Mouse (Mus musculus): Measurements from ENCODE around the gene Aggf1. TPM values are rescaled to one million over a fixed set of nuclear protein-coding genes. Genes with fewer than 3 reads are reported as not detected.

Gene Aggf1
- polyA plus RNA-seq, 1 experiment from 2014 or later, result 34.0 TPM

DNA sequence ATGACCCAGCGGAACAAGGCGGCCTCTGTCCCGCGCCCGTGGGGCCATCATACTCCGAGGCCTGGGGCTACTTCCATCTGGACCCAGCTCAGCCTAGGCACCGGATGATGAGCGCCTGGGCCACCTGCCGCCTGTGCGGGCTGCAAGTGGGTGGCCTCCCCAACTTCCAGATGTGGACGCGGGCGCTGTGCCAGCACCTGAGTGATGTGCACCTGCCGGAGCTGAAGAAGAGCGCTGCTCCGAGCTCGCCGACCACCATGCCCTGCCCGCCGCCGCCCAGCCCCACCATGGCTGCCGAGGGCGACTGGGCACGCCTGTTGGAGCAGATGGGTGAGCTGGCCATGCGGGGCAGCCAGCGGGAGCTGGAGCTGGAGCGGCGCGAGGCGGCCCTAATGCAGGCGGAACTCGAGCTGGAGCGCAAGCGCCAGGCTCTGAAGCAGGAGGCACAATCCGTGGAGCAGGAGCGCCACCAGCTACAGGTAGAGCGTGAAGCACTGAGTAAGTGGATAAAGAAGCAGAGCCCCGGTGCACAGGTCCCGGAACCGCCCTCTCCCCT is 39.0 kb downstream of the Aggf1 start:
- no peak overlapping the region for H3K4me2 ChIP-seq (replicated peaks; ENCODE audit: low read depth, low read length)
- peaks cover 55% of the 10 kb centered on the region for H3K36me3 ChIP-seq (ENCODE audit: insufficient read depth, low read length)

DNA sequence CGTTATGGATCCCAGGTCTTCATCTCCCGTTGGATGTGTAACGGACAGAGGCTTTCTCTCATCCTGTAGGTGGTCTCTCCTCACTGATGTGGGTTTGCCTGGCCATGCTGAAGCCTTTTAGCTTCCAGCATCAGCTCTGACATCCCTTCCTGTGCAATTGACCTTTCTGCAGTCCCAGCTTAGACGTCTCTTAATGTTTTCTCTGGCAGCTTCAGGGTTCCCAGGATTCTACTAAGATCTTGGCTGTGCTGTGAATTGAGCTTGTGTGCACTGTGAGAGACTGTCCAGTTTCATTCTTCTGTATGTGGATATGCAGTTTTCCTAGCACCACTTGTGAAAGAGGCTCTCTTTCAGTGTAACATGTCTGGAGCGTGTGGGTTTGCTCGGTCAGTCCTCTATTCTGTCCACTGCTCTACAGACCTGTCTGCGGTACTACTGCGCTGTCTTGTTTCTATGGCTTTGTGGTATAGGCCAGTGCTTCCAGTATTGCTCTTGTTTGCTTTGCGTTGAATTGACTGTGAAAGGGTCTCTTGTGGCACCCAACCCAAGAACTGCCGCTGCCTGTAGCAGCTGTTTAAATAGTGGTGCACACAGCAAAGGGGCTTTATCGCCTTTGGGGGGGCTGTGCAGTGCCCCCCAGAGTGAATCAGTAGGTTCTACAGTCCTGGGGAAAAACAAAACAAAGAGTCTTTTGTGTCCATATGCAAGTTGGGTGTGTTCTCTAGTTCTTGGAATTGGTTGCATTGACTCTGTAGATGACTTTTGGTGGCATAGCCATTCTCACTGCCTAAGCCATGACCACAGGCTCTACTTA is 42.9 kb downstream of the Aggf1 start:
- no peaks in the 10 kb centered on the region for H3K27me3 ChIP-seq (ENCODE audit: insufficient read depth, low read length)
- H3K36me3 ChIP-seq (ENCODE audit: insufficient read depth, low read length), result peaks cover 32% of the 10 kb centered on the region
- no peak overlapping the region for H3K9ac ChIP-seq (replicated peaks; ENCODE audit: low read length)
- peaks cover 7% of the 10 kb centered on the region; the same call in 1 of the 2 replicates for H3K9me3 ChIP-seq (ENCODE audit: low read length)
- 84% methylated on average over 11 of the region's 11 CpGs for WGBS
- no peak overlapping the region for H3K4me3 ChIP-seq (ENCODE audit: low read length)
- H3K4me2 ChIP-seq (replicated peaks; ENCODE audit: low read depth, low read length), result no peak overlapping the region
- H3K4me1 ChIP-seq (ENCODE audit: insufficient read depth, low read length), result peaks cover 35% of the 10 kb centered on the region
- no peak for ATAC-seq (ENCODE audit: low FRiP score, low TSS enrichment)
- H3K27ac ChIP-seq (ENCODE audit: low read length), result no peak overlapping the region

More for the DNA sequence above, 39.0 kb downstream of the Aggf1 start:
- peaks cover 7% of the 10 kb centered on the region; the same call in 1 of the 2 replicates for H3K9me3 ChIP-seq (ENCODE audit: low read length)
- 73% methylated on average over 40 of the region's 40 CpGs for WGBS
- H3K27ac ChIP-seq (ENCODE audit: low read length), result no peak overlapping the region
- no peak overlapping the region for H3K4me3 ChIP-seq (ENCODE audit: low read length)
- H3K27me3 ChIP-seq (ENCODE audit: insufficient read depth, low read length), result no peaks in the 10 kb centered on the region
- H3K4me1 ChIP-seq (ENCODE audit: insufficient read depth, low read length), result peaks cover 8% of the 10 kb centered on the region; the same call in 1 of the 2 replicates
- ATAC-seq (ENCODE audit: low FRiP score, low TSS enrichment), result peak; percentile 43
- H3K9ac ChIP-seq (replicated peaks; ENCODE audit: low read length), result no peak overlapping the region

DNA sequence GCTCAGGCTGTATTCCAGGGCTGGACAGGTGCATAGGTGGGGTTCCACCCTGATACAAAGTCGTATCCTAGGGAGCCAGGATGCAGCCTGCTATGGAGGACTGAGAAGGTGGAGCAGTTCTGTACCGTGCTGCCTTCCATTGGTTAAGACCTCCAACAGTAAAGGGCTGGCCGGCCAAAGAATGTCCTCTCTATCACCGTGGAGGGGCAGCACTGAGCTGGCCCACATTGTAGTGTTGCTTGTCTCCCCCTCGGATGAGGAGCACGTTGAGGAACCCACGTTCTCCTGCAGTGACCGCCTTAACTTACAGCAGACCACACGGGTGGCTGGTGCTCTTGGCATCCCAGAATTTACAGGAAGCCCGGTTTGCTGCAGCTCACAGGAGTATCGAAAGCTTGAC is 44.6 kb downstream of the Aggf1 start:
- Histone ChIP-seq H3K4me2 (replicated peaks; ENCODE audit: low read depth, low read length) (no peak overlapping the region), H3K4me3 (ENCODE audit: low read length) (no peak overlapping the region), H3K36me3 (ENCODE audit: insufficient read depth, low read length) (peaks cover 20% of the 10 kb centered on the region; the same call in 1 of the 2 replicates), H3K27me3 (ENCODE audit: insufficient read depth, low read length) (no peaks in the 10 kb centered on the region), H3K9ac (replicated peaks; ENCODE audit: low read length) (no peak overlapping the region), H3K4me1 (ENCODE audit: insufficient read depth, low read length) (peaks cover 44% of the 10 kb centered on the region), H3K9me3 (ENCODE audit: low read length) (peaks cover 7% of the 10 kb centered on the region; the same call in 1 of the 2 replicates), H3K27ac (ENCODE audit: low read length) (no peak overlapping the region)
- 59% methylated on average over 11 of the region's 11 CpGs for WGBS
- ATAC-seq (ENCODE audit: low FRiP score, low TSS enrichment), result no peak

DNA sequence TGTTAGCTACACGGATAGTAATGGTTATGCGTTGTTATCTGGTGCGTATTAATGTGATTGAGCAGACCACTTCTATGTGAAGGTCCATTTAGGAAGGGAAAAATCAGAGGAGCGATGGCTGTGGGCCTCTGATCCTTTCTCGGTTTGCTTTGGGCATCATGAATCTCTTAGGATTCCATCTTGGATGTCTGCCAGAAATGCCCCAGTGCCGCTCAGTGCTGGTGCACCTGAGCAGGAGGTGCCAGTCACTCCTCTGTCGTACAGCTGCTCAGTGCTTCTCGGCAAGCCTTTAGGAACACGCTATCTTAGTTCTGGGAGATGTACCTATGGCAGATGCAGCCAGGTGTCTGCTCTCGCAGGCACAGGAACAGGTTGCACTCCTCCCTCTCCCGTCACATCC is 46.4 kb downstream of the Aggf1 start:
- peaks cover 4% of the 10 kb centered on the region; the same call in 1 of the 2 replicates for H3K36me3 ChIP-seq (ENCODE audit: insufficient read depth, low read length)
- 75% methylated on average over 11 of the region's 11 CpGs for WGBS

DNA sequence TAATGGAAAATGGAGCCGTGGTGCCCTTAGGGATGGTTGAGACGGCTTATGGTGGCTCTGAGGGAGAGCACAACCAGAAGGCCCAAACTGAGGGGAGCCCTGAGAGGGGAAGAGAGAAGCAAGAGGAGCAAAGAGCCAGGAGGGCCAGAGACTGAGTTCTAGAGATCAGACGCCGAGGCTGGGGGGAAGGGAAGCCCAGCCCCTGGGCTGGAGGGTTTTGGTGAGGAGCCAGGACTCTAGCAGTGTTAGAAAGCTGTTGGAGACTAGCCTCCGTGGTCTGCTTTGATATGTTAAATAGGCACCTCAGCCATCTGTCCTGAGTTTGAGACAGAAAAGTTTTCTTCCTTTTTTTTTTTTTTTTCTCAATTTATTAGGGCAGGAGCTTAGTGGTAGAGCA is 47.8 kb downstream of the Aggf1 start:
- peak overlapping the region; percentile 74 for H3K4me2 ChIP-seq (replicated peaks; ENCODE audit: low read depth, low read length)
- peaks cover 4% of the 10 kb centered on the region; the same call in 1 of the 2 replicates for H3K36me3 ChIP-seq (ENCODE audit: insufficient read depth, low read length)
- no peaks in the 10 kb centered on the region for H3K9me3 ChIP-seq (ENCODE audit: low read length)
- peak overlapping the region; percentile 100 for H3K27ac ChIP-seq (ENCODE audit: low read length)
- peaks cover 48% of the 10 kb centered on the region for H3K4me1 ChIP-seq (ENCODE audit: insufficient read depth, low read length)
- WGBS, result 7% methylated on average over 5 of the region's 5 CpGs
- no peak for ATAC-seq (ENCODE audit: low FRiP score, low TSS enrichment)
- peak overlapping the region; percentile 98 for H3K9ac ChIP-seq (replicated peaks; ENCODE audit: low read length)
- peak overlapping the region; percentile 85 for H3K4me3 ChIP-seq (ENCODE audit: low read length)
- H3K27me3 ChIP-seq (ENCODE audit: insufficient read depth, low read length), result no peaks in the 10 kb centered on the region

More for the DNA sequence above, 46.4 kb downstream of the Aggf1 start:
- H3K4me1 ChIP-seq (ENCODE audit: insufficient read depth, low read length), result peaks cover 44% of the 10 kb centered on the region
- H3K9me3 ChIP-seq (ENCODE audit: low read length), result peaks cover 4% of the 10 kb centered on the region; the same call in 1 of the 2 replicates
- H3K4me2 ChIP-seq (replicated peaks; ENCODE audit: low read depth, low read length), result peak overlapping the region; percentile 74
- H3K4me3 ChIP-seq (ENCODE audit: low read length), result no peak overlapping the region
- H3K9ac ChIP-seq (replicated peaks; ENCODE audit: low read length), result peak overlapping the region; percentile 12; the same call in 1 of the 2 replicates
- H3K27ac ChIP-seq (ENCODE audit: low read length), result peak overlapping the region; percentile 9; the same call in 1 of the 2 replicates
- ATAC-seq (ENCODE audit: low FRiP score, low TSS enrichment), result no peak
- no peaks in the 10 kb centered on the region for H3K27me3 ChIP-seq (ENCODE audit: insufficient read depth, low read length)

DNA sequence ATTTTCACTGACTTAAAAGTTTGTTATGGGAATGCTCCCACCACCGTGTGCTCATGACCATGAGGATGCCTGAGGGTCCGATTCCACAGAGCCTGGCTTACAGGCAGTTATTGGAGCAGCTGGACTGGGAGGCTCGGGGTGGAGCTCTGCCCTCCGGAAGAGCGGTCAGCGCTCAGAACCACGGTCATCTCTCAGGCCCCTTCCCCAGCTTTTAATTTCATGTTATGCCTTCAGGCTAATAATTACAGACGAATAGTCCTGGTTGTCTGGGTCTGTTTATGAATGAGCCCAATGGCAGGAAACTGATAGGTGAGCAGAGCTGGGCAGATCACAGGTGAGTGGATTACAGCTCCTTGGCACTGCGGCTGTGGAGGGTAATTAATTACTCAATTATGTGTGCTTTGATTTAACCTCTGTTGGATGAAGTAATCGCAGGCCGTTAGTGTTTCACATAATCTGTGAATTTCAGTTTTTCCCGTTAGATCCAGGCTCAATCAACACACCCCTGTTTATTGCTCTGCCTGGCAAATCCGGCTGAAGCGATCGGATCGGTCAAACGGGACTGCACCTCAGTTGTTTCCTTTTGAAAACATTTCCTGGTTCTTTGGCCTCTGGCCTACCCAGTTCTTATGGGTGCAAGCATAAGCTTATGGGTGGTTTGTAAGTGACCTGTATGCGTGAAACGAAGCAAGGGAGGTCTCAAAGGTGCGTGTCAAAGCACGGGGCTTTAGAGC is 48.4 kb downstream of the Aggf1 start:
- Histone ChIP-seq H3K4me1 (ENCODE audit: insufficient read depth, low read length) (peaks cover 45% of the 10 kb centered on the region), H3K9me3 (ENCODE audit: low read length) (no peaks in the 10 kb centered on the region), H3K27me3 (ENCODE audit: insufficient read depth, low read length) (no peaks in the 10 kb centered on the region), H3K4me3 (ENCODE audit: low read length) (peak overlapping the region; percentile 85), H3K9ac (replicated peaks; ENCODE audit: low read length) (peak overlapping the region; percentile 98), H3K27ac (ENCODE audit: low read length) (peak overlapping the region; percentile 100), H3K36me3 (ENCODE audit: insufficient read depth, low read length) (peaks cover 4% of the 10 kb centered on the region; the same call in 1 of the 2 replicates), H3K4me2 (replicated peaks; ENCODE audit: low read depth, low read length) (peak overlapping the region; percentile 74)
- WGBS, result 2% methylated on average over 21 of the region's 21 CpGs
- peak; percentile 73 for ATAC-seq (ENCODE audit: low FRiP score, low TSS enrichment)

DNA sequence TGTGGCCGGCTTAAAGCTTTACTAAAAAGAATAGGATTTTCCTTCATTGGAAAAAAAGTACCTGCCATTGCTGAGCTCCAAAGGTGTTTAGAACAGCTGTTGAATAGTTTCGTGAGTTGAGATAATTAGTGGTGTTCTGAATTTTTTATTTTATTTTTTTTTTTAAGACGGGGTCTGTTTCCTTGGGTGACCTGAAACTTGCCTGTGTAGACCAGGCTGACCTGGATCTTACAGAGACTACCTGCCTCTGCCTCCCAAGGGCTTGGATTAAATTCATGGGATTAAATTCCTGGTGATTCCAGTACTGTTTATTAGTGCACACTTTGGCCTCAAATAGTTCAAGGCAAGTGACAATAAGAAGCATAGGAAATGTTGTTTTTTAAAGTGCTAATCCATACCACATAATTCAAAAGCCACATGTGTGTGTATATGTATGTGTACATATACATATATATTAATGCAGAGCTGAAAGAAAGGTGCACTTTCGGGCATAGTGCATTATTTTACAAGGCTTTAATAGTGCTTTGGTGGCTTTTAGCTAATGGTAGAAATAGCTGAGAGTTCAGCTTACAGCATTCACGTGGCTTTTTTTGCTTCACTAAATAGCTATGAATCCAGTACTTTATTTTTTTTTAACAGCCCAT is 49.1 kb downstream of the Aggf1 start:
- WGBS, result 4% methylated on average over 5 of the region's 5 CpGs
- no peak for ATAC-seq (ENCODE audit: low FRiP score, low TSS enrichment)

DNA sequence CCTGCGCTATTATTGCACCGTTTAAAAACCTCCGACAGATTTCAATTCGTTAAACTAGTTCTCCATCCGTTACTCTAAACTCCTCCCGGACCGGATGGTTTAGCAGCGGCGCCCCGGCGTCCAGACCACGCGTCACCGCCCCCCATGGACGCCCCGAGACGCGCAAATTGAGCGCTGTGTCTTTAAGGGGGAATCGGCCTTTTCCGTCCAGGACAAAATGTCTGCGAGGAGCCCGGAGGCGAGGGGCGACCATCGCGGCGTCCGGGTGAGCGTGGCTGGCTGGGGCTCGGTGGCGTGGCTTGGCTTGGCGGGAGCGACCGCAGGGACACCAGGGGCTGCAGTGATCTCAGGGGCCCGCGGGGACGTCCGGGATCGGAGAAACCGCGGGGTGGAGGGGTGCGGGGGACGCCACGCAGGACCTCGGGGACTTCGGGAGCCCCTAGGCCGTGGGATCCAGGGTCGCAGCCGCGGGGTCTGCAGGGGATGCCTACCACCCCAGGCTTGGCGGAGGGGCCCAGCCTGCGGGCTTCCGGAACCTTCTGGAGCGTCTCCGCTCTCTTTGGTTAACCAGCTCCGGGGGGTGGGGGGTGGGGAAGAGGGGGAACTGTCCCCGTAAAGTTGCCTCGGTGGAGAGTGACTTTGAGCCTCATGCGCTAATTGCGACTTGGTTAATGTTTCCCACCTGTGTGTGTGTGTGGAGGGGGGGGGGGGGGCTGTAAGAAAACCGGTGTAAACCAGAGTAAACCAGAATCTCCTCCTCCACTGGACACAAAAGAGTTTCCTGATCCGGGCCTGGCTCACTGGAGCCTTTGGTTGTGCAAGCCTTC is 49.9 kb downstream of the Aggf1 start:
- Histone ChIP-seq H3K9me3 (ENCODE audit: low read length) (no peaks in the 10 kb centered on the region), H3K4me3 (ENCODE audit: low read length) (peak overlapping the region; percentile 85)

More for the DNA sequence above, 49.1 kb downstream of the Aggf1 start:
- Histone ChIP-seq H3K9ac (replicated peaks; ENCODE audit: low read length) (peak overlapping the region; percentile 98), H3K36me3 (ENCODE audit: insufficient read depth, low read length) (no peaks in the 10 kb centered on the region), H3K27ac (ENCODE audit: low read length) (peak overlapping the region; percentile 100), H3K27me3 (ENCODE audit: insufficient read depth, low read length) (no peaks in the 10 kb centered on the region), H3K9me3 (ENCODE audit: low read length) (no peaks in the 10 kb centered on the region), H3K4me1 (ENCODE audit: insufficient read depth, low read length) (peaks cover 44% of the 10 kb centered on the region), H3K4me3 (ENCODE audit: low read length) (peak overlapping the region; percentile 85), H3K4me2 (replicated peaks; ENCODE audit: low read depth, low read length) (peak overlapping the region; percentile 74)

More for the DNA sequence above, 49.9 kb downstream of the Aggf1 start:
- Histone ChIP-seq H3K36me3 (ENCODE audit: insufficient read depth, low read length) (no peaks in the 10 kb centered on the region), H3K27me3 (ENCODE audit: insufficient read depth, low read length) (no peaks in the 10 kb centered on the region), H3K4me2 (replicated peaks; ENCODE audit: low read depth, low read length) (peak overlapping the region; percentile 74), H3K27ac (ENCODE audit: low read length) (peak overlapping the region; percentile 100), H3K9ac (replicated peaks; ENCODE audit: low read length) (peak overlapping the region; percentile 98), H3K4me1 (ENCODE audit: insufficient read depth, low read length) (peaks cover 42% of the 10 kb centered on the region)
- ATAC-seq (ENCODE audit: low FRiP score, low TSS enrichment), result peak; percentile 83
- under 1% methylated on average over 63 of the region's 63 CpGs for WGBS

Measured in kidney, embryonic 16.5 days (tissue).